In the genomic region with DNA sequence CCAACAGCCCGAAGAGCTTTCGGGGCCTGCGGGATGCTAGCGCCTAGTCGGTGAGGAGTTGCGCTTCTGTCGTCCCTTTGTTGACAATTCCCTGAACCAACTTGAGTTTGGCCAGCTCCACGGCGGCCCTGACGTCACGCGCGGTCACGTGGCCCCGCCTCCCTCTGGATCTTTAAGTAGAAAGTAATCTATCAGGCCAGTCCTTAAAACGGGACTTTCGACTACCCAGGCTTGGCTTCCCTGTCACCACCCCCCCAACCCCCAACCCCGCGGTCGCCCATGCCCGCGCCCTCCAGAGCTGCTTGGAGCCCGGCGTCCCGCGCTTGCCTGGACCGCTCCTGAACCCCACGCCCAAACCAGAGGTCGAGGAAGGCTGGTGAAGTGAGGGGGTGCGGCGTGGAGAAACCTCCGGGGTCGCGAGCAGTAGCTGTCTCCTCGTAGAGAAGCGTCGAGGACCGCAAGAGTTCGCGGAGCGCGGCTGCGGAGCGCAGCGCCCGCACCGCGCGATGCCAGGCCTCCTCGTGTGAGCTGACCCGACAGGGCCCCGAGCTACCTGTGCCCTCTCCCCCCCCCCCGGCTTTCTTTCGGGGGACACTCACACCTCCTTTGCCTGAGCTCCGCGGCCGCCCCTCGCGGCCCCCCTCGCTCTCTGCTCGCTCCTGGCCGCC, we compare ENCODE assay signal across 8 mouse cellular contexts. TPM values are rescaled to one million over a fixed set of nuclear protein-coding genes. Genes with fewer than 3 reads are reported as not detected.
DNase-seq lines count a peak whose midpoint lies in the region; ATAC-seq lines count a peak whose summit lies in the region.

TSS of gene Foxd3 (plus strand) at position 363 of the 668 bp plus-strand sequence.

- ATAC-seq in lung, embryonic 16.5 days (ENCODE audit: low read depth): 0 out of 2 replicates have a peak, but pooled peaks have one; percentile 19
- no peak for ATAC-seq in embryonic facial prominence, embryonic 12.5 days (ENCODE audit: insufficient number of reproducible peaks, insufficient read depth, low FRiP score, low TSS enrichment)
- ATAC-seq in hindbrain, embryonic 12.5 days (ENCODE audit: low FRiP score): peak; percentile 35
- peak; percentile 54; the same call in 1 of the 2 replicates for ATAC-seq in midbrain, embryonic 14.5 days (ENCODE audit: low FRiP score, low TSS enrichment)

- DNase-seq in lung, postnatal 10 days: no peak
- DNase-seq in midbrain, embryonic 14.5 days: peak; percentile 48
- DNase-seq in left cerebral cortex, postnatal 10 days (ENCODE audit: extremely low spot score in 1 of 2, low spot score in 2 of 2): no peak
- DNase-seq in gastrocnemius, adult 8-10 months (ENCODE audit: low spot score in 2 of 2): no peak
- DNase-seq in left cerebral cortex, postnatal 36 days (ENCODE audit: low spot score in 2 of 2): no peak

- no peaks in the 10 kb centered on the region for H3K9me3 ChIP-seq in lung, embryonic 16.5 days (ENCODE audit: control insufficient read depth, low read length)
- no peaks in the 10 kb centered on the region for H3K9me3 ChIP-seq in embryonic facial prominence, embryonic 12.5 days
- no peaks in the 10 kb centered on the region for H3K9me3 ChIP-seq in hindbrain, embryonic 12.5 days (replicated peaks)
- H3K9me3 ChIP-seq in midbrain, embryonic 14.5 days (ENCODE audit: control insufficient read depth, low read length): no peaks in the 10 kb centered on the region

- intact Hi-C loops in left cerebral cortex, postnatal 10 days (cut with DNase I): loop anchor here (5.0 kb wide), 1 partner anchor 84 kb away; no protein-coding TSS in a partner anchor
- intact Hi-C loops in left cerebral cortex, postnatal 36 days (cut with DNase I): loop anchor here (5.0 kb wide), 1 partner anchor 84 kb away; no protein-coding TSS in a partner anchor

- peaks cover 84% of the 10 kb centered on the region for H3K27me3 ChIP-seq in lung, embryonic 16.5 days (ENCODE audit: control insufficient read depth, insufficient read depth, low read depth, low read length)
- peaks cover 63% of the 10 kb centered on the region for H3K27me3 ChIP-seq in embryonic facial prominence, embryonic 12.5 days
- H3K27me3 ChIP-seq in hindbrain, embryonic 12.5 days: peaks cover 81% of the 10 kb centered on the region
- H3K27me3 ChIP-seq in midbrain, embryonic 14.5 days (ENCODE audit: control insufficient read depth, insufficient read depth, low read length): peaks cover 77% of the 10 kb centered on the region

- WGBS in lung, embryonic 16.5 days: 1% methylated on average over 50 of the region's 62 CpGs
- WGBS in embryonic facial prominence, embryonic 12.5 days: under 1% methylated on average over 62 of the region's 62 CpGs
- WGBS in hindbrain, embryonic 12.5 days: 1% methylated on average over 57 of the region's 62 CpGs
- WGBS in midbrain, embryonic 14.5 days: under 1% methylated on average over 60 of the region's 62 CpGs

- no peaks in the 10 kb centered on the region for H3K36me3 ChIP-seq in lung, embryonic 16.5 days (ENCODE audit: control insufficient read depth, insufficient read depth, low read length)
- H3K36me3 ChIP-seq in embryonic facial prominence, embryonic 12.5 days: no peaks in the 10 kb centered on the region
- H3K36me3 ChIP-seq in hindbrain, embryonic 12.5 days: no peaks in the 10 kb centered on the region
- no peaks in the 10 kb centered on the region for H3K36me3 ChIP-seq in midbrain, embryonic 14.5 days (ENCODE audit: control insufficient read depth, insufficient read depth, low read length)

- no peak within 1 kb of the TSS for H3K9ac ChIP-seq in lung, embryonic 16.5 days (ENCODE audit: low read length)
- no peak within 1 kb of the TSS for H3K9ac ChIP-seq in embryonic facial prominence, embryonic 12.5 days
- H3K9ac ChIP-seq in hindbrain, embryonic 12.5 days: peak within 1 kb of the TSS; percentile 53
- no peak within 1 kb of the TSS for H3K9ac ChIP-seq in midbrain, embryonic 14.5 days (replicated peaks; ENCODE audit: low read length)

- H3K27ac ChIP-seq in lung, embryonic 16.5 days (ENCODE audit: low read length): no peak within 1 kb of the TSS
- H3K27ac ChIP-seq in embryonic facial prominence, embryonic 12.5 days: 0 out of 2 replicates have a peak within 1 kb of the TSS, but pooled peaks have one; percentile 30
- H3K27ac ChIP-seq in hindbrain, embryonic 12.5 days: peak within 1 kb of the TSS; percentile 77
- no peak within 1 kb of the TSS for H3K27ac ChIP-seq in midbrain, embryonic 14.5 days (replicated peaks; ENCODE audit: low read depth, low read length)

- peak within 1 kb of the TSS; percentile 43 for H3K4me2 ChIP-seq in lung, embryonic 16.5 days (ENCODE audit: low read depth, low read length)
- H3K4me2 ChIP-seq in embryonic facial prominence, embryonic 12.5 days (replicated peaks): peak within 1 kb of the TSS; percentile 44
- H3K4me2 ChIP-seq in hindbrain, embryonic 12.5 days (replicated peaks): peak within 1 kb of the TSS; percentile 45
- H3K4me2 ChIP-seq in midbrain, embryonic 14.5 days (ENCODE audit: low read length): peak within 1 kb of the TSS; percentile 42

- H3K4me1 ChIP-seq in lung, embryonic 16.5 days (replicated peaks; ENCODE audit: control insufficient read depth, insufficient read depth, low read length): peaks cover 17% of the 10 kb centered on the region
- peaks cover 11% of the 10 kb centered on the region for H3K4me1 ChIP-seq in embryonic facial prominence, embryonic 12.5 days
- H3K4me1 ChIP-seq in hindbrain, embryonic 12.5 days: peaks cover 24% of the 10 kb centered on the region
- peaks cover 8% of the 10 kb centered on the region; the same call in 1 of the 2 replicates for H3K4me1 ChIP-seq in midbrain, embryonic 14.5 days (ENCODE audit: control insufficient read depth, insufficient read depth, low read length)

- H3K4me3 ChIP-seq in lung, embryonic 16.5 days (ENCODE audit: low read length): peak within 1 kb of the TSS; percentile 40
- peak within 1 kb of the TSS; percentile 33 for H3K4me3 ChIP-seq in embryonic facial prominence, embryonic 12.5 days
- peak within 1 kb of the TSS; percentile 37 for H3K4me3 ChIP-seq in hindbrain, embryonic 12.5 days
- peak within 1 kb of the TSS; percentile 25 for H3K4me3 ChIP-seq in midbrain, embryonic 14.5 days (replicated peaks; ENCODE audit: low read depth, low read length)

RNA-seq across cellular contexts. Expression of gene Foxd3, which starts in this region (rescaled TPM):
- 0.13 TPM in 1 of 2 replicates, not detected in the other for polyA plus RNA-seq in lung, embryonic 16.5 days (2015; fragmentation: Nextera tagmentation; extraction: Ambion mirVana)
- 2.1 TPM in 2 replicates for polyA plus RNA-seq in embryonic facial prominence, embryonic 12.5 days (2016; fragmentation: Nextera tagmentation; extraction: Ambion mirVana)
- polyA plus RNA-seq in hindbrain, embryonic 12.5 days (2016; fragmentation: Nextera tagmentation; extraction: Ambion mirVana): 4.4 and 5.1 TPM in 2 replicates
- 0.14 and 0.15 TPM in 2 replicates for polyA plus RNA-seq in midbrain, embryonic 14.5 days (2014; fragmentation: Nextera tagmentation; extraction: Ambion mirVana)
- not detected for total RNA-seq in left cerebral cortex, postnatal 10 days (2021)
- total RNA-seq in gastrocnemius, adult 8-10 months (2022): 1 to 10 TPM in 3 of 4 experiments, under 1 TPM in 1; 0.79 to 1.5 (median 1.2) TPM
- not detected for total RNA-seq in left cerebral cortex, postnatal 36 days (2021)

Comparison
In these comparisons a context has a peak if more than half of its experiments do, and no peak if none do; other contexts are left out.
1. Peak in ATAC-seq, H3K4me3 ChIP-seq and H3K4me2 ChIP-seq in lung, embryonic 16.5 days; RNA of the gene not detected or under 1 TPM.
2. Peak in DNase-seq, ATAC-seq, H3K4me3 ChIP-seq and H3K4me2 ChIP-seq in midbrain, embryonic 14.5 days; RNA of the gene not detected or under 1 TPM.
3. H3K27ac ChIP-seq: peak in embryonic facial prominence, embryonic 12.5 days (single experiment) and hindbrain, embryonic 12.5 days (single experiment); none in lung, embryonic 16.5 days (single experiment) and midbrain, embryonic 14.5 days (single experiment).
4. Peak in every context shown above with its lines, with median percentiles within 50 percentile points of each other: H3K4me2 ChIP-seq and H3K4me3 ChIP-seq.